ENCODE assay signal across 8 mouse cellular contexts in the genomic region with DNA sequence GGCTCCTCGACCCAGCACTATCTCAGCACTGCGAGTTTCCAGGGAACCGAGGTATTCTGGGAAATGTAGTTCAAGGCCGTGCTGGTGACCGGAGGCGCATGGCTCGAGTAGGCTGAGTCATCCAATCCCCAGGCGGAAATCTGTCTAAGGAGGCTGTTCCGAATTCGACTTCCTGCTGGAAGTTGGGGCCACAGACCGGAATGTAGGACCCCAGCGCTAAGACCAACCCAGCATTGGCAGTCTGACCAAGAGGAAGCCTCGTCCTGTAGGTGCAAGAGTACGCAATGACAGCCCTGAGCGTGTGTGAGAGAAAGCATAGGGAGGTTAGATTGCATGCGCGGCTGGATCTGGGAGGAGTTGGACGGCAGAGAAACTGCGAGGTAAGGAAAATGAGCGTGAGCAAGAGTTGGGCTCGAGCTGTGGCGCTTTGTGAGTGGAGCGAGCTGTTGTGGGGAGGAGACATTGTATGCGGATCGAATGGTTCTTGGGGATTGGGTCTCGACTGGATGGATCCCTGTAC. TPM values are rescaled to one million over a fixed set of nuclear protein-coding genes. Genes with fewer than 3 reads are reported as not detected.
DNase-seq lines count a peak whose midpoint lies in the region; ATAC-seq and TF ChIP-seq lines count a peak whose summit lies in the region.

A gene (plus strand): TSS at position 205 of the 520 bp plus-strand sequence.

- ATAC-seq in heart, embryonic 15.5 days (replicated peaks; ENCODE audit: insufficient number of reproducible peaks, insufficient read depth, low FRiP score, low read depth): peak; percentile 95
- peak; percentile 94 for ATAC-seq in liver, embryonic 14.5 days (ENCODE audit: insufficient read depth)
- peak; percentile 94 for ATAC-seq in neural tube, embryonic 11.5 days (ENCODE audit: insufficient read depth, low FRiP score, low TSS enrichment)
- ATAC-seq in stomach, postnatal 0 days (ENCODE audit: low FRiP score, low TSS enrichment): peak; percentile 97

- peaks cover 12% of the 10 kb centered on the region for H3K36me3 ChIP-seq in forebrain, embryonic 10.5 days (replicated peaks)
- H3K36me3 ChIP-seq in heart, embryonic 15.5 days: no peaks in the 10 kb centered on the region
- H3K36me3 ChIP-seq in liver, embryonic 14.5 days (replicated peaks; ENCODE audit: control insufficient read depth, insufficient read depth, low read depth): no peaks in the 10 kb centered on the region
- H3K36me3 ChIP-seq in neural tube, embryonic 11.5 days (ENCODE audit: control insufficient read depth, insufficient read depth, low read length): no peaks in the 10 kb centered on the region
- no peaks in the 10 kb centered on the region for H3K36me3 ChIP-seq in stomach, postnatal 0 days (ENCODE audit: control insufficient read depth, insufficient read depth, low read length)

- peak; percentile 66 to 78 for DNase-seq in CD8-positive naive resting alpha-beta T cell, adult 2 months (ENCODE audit: low read depth in 2 of 2, low spot score in 2 of 2)
- DNase-seq in c-Kit-positive CD71-negative TER-119-negative erythroid progenitor cells, embryonic 14.5 days (ENCODE audit: low read depth): peak; percentile 87
- DNase-seq in forebrain, embryonic 10.5 days (ENCODE audit: extremely low spot score, low spot score): peak; percentile 90
- DNase-seq in kidney, postnatal 25 days: peak; percentile 91 to 95
- DNase-seq in liver, embryonic 14.5 days (ENCODE audit: low read depth in 3 of 3, low spot score in 3 of 3): peak; percentile 88 to 92 (median 89)
- DNase-seq in neural tube, embryonic 11.5 days (ENCODE audit: low spot score): peak; percentile 90
- DNase-seq in stomach, postnatal 0 days (ENCODE audit: low spot score): peak; percentile 87

- under 1% methylated on average over 26 of the region's 26 CpGs for WGBS in forebrain, embryonic 10.5 days
- under 1% methylated on average over 26 of the region's 26 CpGs for WGBS in heart, embryonic 15.5 days
- under 1% methylated on average over 26 of the region's 26 CpGs for WGBS in liver, embryonic 14.5 days (ENCODE audit: insufficient replicate concordance)
- under 1% methylated on average over 26 of the region's 26 CpGs for WGBS in neural tube, embryonic 11.5 days
- under 1% methylated on average over 26 of the region's 26 CpGs for WGBS in stomach, postnatal 0 days

- H3K27me3 ChIP-seq in forebrain, embryonic 10.5 days (ENCODE audit: poor library complexity, severe bottlenecking): no peaks in the 10 kb centered on the region
- H3K27me3 ChIP-seq in heart, embryonic 15.5 days: no peaks in the 10 kb centered on the region
- no peaks in the 10 kb centered on the region for H3K27me3 ChIP-seq in liver, embryonic 14.5 days (ENCODE audit: control insufficient read depth, insufficient read depth, low read length)
- H3K27me3 ChIP-seq in neural tube, embryonic 11.5 days (ENCODE audit: control insufficient read depth, insufficient read depth, low read length): no peaks in the 10 kb centered on the region
- no peaks in the 10 kb centered on the region for H3K27me3 ChIP-seq in stomach, postnatal 0 days (ENCODE audit: control insufficient read depth, insufficient read depth, low read length)

- peaks cover 30% of the 10 kb centered on the region for H3K4me1 ChIP-seq in forebrain, embryonic 10.5 days
- peaks cover 24% of the 10 kb centered on the region for H3K4me1 ChIP-seq in heart, embryonic 15.5 days (replicated peaks)
- H3K4me1 ChIP-seq in liver, embryonic 14.5 days (replicated peaks; ENCODE audit: control insufficient read depth in 2 of 2, insufficient read depth in 2 of 2, low read length in 1 of 2): peaks cover 19 to 34% of the 10 kb centered on the region in 2 experiments
- peaks cover 16% of the 10 kb centered on the region for H3K4me1 ChIP-seq in neural tube, embryonic 11.5 days (ENCODE audit: control insufficient read depth, insufficient read depth, low read length)
- H3K4me1 ChIP-seq in stomach, postnatal 0 days (replicated peaks; ENCODE audit: control insufficient read depth, insufficient read depth): peaks cover 4% of the 10 kb centered on the region

- H3K9me3 ChIP-seq in forebrain, embryonic 10.5 days: peaks cover 4% of the 10 kb centered on the region; the same call in 1 of the 2 replicates
- no peaks in the 10 kb centered on the region for H3K9me3 ChIP-seq in heart, embryonic 15.5 days (replicated peaks)
- H3K9me3 ChIP-seq in liver, embryonic 14.5 days (ENCODE audit: control insufficient read depth, low read length): no peaks in the 10 kb centered on the region
- no peaks in the 10 kb centered on the region for H3K9me3 ChIP-seq in neural tube, embryonic 11.5 days (ENCODE audit: control insufficient read depth, low read length)
- no peaks in the 10 kb centered on the region for H3K9me3 ChIP-seq in stomach, postnatal 0 days (ENCODE audit: control insufficient read depth, low read length)

- peak within 1 kb of the TSS; percentile 72 for H3K9ac ChIP-seq in heart, embryonic 15.5 days
- peak within 1 kb of the TSS; percentile 84 for H3K9ac ChIP-seq in liver, embryonic 14.5 days (replicated peaks)
- peak within 1 kb of the TSS; percentile 70 for H3K9ac ChIP-seq in neural tube, embryonic 11.5 days (ENCODE audit: low read length)
- peak within 1 kb of the TSS; percentile 73 for H3K9ac ChIP-seq in stomach, postnatal 0 days (ENCODE audit: low read length)

- TF ChIP-seq EP300 in liver, embryonic 14.5 days (IDR thresholded peaks at IDR 0.05; ENCODE audit: low read depth): no peak
- no peak for TF ChIP-seq EP300 in stomach, postnatal 0 days (optimal IDR thresholded peaks at IDR 0.05)

- peak within 1 kb of the TSS; percentile 84 for H3K27ac ChIP-seq in forebrain, embryonic 10.5 days
- peak within 1 kb of the TSS; percentile 89 for H3K27ac ChIP-seq in heart, embryonic 15.5 days
- H3K27ac ChIP-seq in liver, embryonic 14.5 days: peak within 1 kb of the TSS; percentile 68
- H3K27ac ChIP-seq in neural tube, embryonic 11.5 days (ENCODE audit: low read depth, low read length): peak within 1 kb of the TSS; percentile 61; the same call in 1 of the 2 replicates
- H3K27ac ChIP-seq in stomach, postnatal 0 days (replicated peaks): peak within 1 kb of the TSS; percentile 94

- TF ChIP-seq CTCF in liver, embryonic 14.5 days (IDR thresholded peaks at IDR 0.05; ENCODE audit: low read depth): no peak
- TF ChIP-seq CTCF in stomach, postnatal 0 days (IDR thresholded peaks at IDR 0.05; ENCODE audit: low read depth): no peak

- peak within 1 kb of the TSS; percentile 76 for H3K4me3 ChIP-seq in forebrain, embryonic 10.5 days
- peak within 1 kb of the TSS; percentile 72 for H3K4me3 ChIP-seq in heart, embryonic 15.5 days
- peak within 1 kb of the TSS; percentile 72 to 93 for H3K4me3 ChIP-seq in liver, embryonic 14.5 days (ENCODE audit: insufficient read depth in 1 of 2, low read depth in 2 of 2, low read length in 2 of 2)
- H3K4me3 ChIP-seq in neural tube, embryonic 11.5 days (ENCODE audit: low read depth, low read length): peak within 1 kb of the TSS; percentile 65
- H3K4me3 ChIP-seq in stomach, postnatal 0 days (ENCODE audit: low read depth, low read length): peak within 1 kb of the TSS; percentile 65

- H3K4me2 ChIP-seq in heart, embryonic 15.5 days: peak within 1 kb of the TSS; percentile 86
- peak within 1 kb of the TSS; percentile 83 for H3K4me2 ChIP-seq in liver, embryonic 14.5 days (ENCODE audit: low read depth)
- peak within 1 kb of the TSS; percentile 63 for H3K4me2 ChIP-seq in neural tube, embryonic 11.5 days (ENCODE audit: low read depth)
- peak within 1 kb of the TSS; percentile 55 for H3K4me2 ChIP-seq in stomach, postnatal 0 days (replicated peaks; ENCODE audit: low read depth)

RNA-seq across cellular contexts. Expression of the gene that starts here (rescaled TPM):
- polyA plus RNA-seq in forebrain, embryonic 10.5 days (2016; fragmentation: Nextera tagmentation; extraction: Ambion mirVana): 11.6 and 13.2 TPM in 2 replicates
- 10.8 and 10.9 TPM in 2 replicates for polyA plus RNA-seq in heart, embryonic 15.5 days (2015; fragmentation: Nextera tagmentation; extraction: Ambion mirVana)
- 1.0 and 1.7 TPM in 2 replicates for polyA plus RNA-seq in liver, embryonic 14.5 days (2012; rRNA removed)
- polyA plus RNA-seq in liver, embryonic 14.5 days (2014; fragmentation: Nextera tagmentation; extraction: Ambion mirVana): 3.4 and 4.1 TPM in 2 replicates
- polyA plus RNA-seq in neural tube, embryonic 11.5 days (2014; fragmentation: Nextera tagmentation; extraction: Ambion mirVana): 22.8 and 26.0 TPM in 2 replicates
- polyA plus RNA-seq in stomach, postnatal 0 days (2015; fragmentation: Nextera tagmentation; extraction: Ambion mirVana): 5.3 and 5.4 TPM in 2 replicates

Comparison
In these comparisons a context has a peak if more than half of its experiments do, and no peak if none do; other contexts are left out.
1. Peak in every context shown above with its lines: DNase-seq, ATAC-seq, H3K4me3 ChIP-seq and H3K27ac ChIP-seq.